Mouse (Mus musculus): ENCODE data around the gene Ubac2.
"Not testable (repeated sequence)": the region's sequence is repeated elsewhere in the genome, so short reads cannot be mapped to it uniquely, and the experiment has no call there.

Gene Ubac2

GRCm38 (mm10) chr14:121878176-121878858, at the start of gene Ubac2:
Gene Ubac2 (plus strand): TSS chr14:121878620.
- peak; percentile 99 for DNase-seq

DNA sequence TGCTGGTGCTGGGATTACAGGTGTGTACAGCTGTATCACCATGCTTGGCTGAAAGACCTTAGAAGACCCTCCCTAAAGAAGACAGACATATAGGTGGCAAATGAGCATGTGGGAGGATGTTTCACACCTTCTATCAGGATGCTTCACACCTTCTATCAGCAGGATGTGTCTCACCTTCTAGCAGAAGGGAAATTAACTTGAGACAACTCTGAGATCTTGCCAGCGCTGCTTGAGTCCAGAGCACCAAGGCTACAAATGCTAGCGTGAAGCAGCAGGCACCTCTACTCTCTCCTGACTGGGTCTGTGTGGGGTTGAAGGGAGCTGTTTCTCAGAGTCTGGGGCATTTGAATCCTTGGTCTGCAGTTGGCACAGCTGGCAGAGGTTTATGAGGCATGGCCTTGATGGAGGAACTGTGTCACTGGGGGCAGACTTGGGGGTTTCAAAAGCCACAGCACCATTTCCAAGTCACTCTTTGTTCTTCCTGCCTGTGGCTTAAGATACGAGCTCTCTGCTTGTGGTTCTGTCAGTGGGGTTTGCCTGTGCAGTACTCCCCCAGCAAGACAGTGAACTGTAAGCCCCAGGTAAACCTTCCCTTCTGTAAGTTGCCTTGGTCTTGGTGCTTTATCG, 48.5 kb upstream of the Ubac2 start:
- DNase-seq, result peak; percentile 49

DNA sequence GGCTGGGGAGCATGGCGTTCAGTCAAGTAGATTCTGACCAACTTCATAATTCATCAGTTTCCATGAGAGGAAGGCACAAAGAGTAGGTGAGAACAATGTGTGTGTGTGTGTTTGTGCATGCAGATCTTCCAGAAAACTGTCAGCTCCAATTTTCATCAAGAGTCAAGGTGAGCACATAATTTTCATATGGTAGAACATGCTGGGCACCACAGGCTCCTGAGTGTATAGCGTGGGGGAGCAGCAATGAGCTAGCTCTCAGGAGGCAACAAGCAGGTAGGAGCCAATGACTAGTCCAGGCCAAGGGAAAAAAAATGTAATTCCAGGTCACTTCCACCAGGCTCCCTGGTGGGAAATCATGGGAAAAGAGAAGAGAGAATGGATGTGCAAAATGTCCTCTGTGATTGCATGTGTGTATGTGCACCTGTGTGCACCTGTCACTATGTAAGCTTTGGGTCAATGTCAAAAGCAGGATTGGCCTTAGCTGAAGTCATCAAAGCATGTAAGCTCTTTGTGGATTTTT, 45.4 kb upstream of the Ubac2 start:
- DNase-seq, result no peak

DNA sequence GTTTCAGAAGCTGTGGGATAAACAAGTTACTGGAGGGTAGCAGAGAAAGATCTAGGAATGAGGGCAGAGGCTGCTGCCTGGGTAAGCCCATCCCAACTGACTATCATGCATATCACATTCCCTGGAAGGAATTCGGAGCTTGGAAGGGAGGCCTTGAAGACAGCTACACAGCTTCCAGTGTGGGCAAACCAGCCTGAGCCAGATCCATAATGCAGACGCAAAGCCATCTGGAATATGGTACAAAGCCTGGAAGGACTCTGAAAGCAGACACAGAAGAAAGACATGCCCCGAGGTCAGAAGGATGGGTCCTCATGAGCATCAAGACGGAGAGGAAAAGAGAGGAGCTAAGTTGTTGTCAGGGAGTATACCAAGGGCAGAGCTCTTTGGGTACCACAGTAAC, 40.3 kb upstream of the Ubac2 start:
- DNase-seq, result no peak

DNA sequence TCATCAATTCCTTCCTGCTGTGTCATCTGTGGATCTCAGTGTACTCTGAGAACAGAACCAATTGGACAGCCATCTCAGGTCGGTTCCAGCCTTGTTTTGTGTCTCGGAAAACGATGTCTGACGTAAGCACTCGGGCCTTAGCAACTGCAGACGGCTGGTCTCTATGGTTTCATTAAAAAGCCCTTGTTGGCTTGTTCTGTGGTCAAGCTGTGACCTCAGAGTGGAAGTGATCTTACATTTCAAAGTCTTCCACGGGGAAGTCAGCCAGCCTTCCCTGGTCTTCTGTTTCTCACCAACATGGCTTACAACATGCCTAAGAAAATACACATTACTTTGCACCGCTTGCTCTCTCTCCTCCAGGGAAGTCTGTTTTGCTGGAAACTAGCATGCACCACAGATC, 38.2 kb upstream of the Ubac2 start:
- no peak for DNase-seq

DNA sequence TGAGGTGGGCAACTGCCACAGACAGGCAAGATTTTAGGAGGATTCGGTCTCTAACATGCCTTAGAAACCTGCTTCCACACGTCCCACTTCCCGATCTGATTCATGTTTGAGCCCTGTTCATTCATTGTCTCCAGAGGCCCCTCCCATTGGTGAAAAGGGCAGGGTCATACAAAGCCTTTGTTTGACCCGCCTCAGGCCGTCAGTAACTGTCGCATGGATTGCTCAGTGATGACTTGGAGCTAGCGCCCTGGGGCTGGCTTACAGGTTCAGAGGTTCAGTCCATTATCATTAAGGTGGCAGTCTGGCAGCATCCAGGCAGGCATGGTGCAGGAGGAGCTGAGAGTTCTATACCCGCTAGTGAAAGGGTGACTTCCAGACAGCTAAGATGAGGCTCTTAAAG, 33.9 kb upstream of the Ubac2 start:
- no peak for DNase-seq

DNA sequence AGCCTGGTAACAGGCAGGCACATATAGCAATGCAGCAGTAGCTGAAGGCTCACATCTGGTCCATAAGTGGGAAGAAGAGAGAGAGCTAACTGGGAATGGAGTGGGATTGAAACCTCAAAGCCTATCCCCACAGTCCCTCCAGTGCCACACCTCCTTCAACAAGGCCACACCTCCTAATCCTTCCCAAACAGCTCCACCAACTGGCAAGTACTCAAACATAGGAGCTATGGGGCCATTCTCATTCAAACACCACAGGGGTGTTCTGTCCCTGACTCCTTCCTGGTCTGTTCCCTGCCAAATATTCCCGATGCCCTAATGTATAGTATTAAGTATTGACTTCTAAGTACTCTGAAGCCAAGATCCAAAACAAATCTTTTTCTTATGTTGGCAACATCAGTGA, 27.2 kb upstream of the Ubac2 start:
- no peak for DNase-seq

DNA sequence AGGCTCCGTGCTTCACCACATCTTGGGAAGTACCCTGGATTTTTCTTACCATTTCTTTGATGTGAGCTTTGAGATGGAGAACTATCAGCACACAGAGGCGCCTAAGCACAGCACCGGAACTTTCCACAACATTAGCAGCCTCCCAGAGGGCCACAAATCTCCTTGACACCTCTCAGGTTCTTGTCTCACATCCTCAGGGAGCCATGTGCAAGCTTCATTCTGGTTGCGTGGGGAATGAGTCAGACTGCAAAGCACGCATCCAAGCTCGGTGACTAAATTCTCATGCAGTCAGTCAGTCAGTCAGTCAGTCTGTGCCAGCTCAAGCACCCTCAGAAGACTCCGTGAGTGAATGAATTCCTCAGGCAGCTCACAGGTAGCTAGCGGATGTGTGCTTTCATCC, 25.9 kb upstream of the Ubac2 start:
- no peak for DNase-seq

- peak; percentile 88 for DNase-seq
Observed at GRCm38 (mm10) chr14:121865162-121865561, 13.3 kb upstream of the Ubac2 start.

DNA sequence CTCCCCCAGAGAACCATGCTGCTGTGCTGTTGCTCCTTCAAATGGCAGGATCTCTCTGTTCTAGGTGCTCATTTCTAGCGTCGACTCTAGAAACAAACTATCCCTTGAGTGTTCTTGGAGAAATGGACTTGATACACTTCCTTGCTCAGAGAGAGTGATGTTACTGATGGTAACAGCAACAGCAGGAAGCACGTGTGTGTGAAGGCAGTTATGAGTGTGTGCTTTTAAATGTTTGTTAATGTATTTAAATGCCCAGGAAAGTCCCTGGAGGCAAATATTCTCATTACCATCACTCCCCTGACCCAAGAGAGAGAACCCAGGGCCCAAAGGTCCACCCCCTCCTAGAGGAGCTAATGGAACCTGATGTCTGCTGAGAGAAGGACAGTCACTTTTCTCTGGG, 11.8 kb upstream of the Ubac2 start:
- DNase-seq, result no peak

GRCm38 (mm10) chr14:121869111-121869510, 9.3 kb upstream of the Ubac2 start:
- no peak for DNase-seq

DNA sequence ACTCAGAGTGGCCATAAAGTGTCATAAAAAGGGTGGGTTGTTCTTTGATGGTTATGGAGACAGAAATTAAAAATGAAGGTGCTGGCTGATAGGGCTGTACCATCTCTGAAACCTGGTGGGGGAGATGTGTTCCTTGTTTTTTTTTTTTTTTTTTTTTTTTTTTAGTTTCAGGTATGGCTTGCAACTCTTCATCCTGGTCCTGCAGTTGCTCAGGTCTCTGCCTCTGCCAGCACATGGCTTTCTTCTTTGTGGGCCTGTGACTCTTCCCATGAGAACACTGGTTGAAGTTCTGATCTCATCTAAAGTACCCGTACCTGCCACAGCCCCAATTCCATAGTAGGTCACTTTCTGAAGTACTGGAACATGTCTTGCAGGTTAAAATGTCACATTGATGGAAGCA, 5.7 kb upstream of the Ubac2 start:
- DNase-seq, result no peak

DNA sequence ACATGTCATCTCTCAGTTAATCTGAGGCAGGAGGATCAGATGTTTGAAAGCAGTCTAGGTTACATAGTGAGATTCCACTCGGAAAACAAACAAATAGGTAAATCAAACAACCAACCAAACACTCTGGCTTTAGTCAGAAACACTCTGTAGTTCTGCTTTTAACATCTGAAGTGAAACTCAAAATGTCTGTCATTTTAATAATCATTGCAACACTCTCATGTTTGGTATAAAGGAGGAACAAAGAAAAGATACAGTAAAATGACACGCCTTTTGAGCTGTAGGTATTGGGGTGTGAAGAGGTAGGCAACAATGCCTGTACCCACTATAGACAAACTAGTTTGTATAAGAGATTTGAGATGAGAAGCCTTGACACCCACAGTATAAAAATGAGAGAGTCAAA, 5.2 kb upstream of the Ubac2 start:
- no peak for DNase-seq

DNA sequence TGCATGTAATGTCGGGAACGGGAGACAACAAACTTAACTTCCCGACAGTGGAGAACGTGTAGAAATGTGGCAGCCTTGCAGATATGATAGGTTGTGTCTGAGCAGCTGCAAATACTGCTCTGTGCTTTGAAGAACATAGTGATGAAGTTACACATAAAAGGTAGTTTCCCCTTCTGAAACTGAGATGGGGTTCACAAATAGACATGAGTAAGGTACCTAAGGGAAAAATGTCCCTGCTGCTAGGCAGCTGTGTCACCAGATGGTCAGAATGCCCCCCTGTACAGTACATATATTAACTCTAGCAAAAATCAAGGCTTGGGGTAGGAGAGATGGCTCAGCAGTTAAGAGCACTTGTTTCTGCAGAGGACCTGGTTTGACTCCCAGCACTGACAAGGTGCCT, 4.8 kb upstream of the Ubac2 start:
- no peak for DNase-seq

GRCm38 (mm10) chr14:121876190-121876589, 2.2 kb upstream of the Ubac2 start:
- not testable (repeated sequence) for DNase-seq

DNA sequence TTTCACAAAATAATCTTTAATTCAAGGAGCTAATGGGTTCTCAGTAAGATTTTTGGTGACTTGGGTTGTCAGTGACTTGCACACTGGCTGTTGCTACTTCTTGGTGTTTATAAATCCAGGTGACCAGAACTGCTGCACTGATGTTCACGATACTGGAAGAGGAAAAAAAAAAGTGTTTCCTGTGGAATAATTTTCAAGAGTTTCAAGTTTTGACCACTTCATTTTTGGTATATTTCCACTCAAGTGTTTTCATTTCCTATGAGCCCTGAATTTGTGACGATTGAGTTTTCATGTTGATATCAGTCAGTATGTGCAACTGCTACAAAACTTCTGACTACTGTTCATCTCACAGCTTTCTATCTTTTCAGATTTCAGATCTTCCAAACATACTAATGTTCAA, 1.6 kb upstream of the Ubac2 start:
- no peak for DNase-seq

DNA sequence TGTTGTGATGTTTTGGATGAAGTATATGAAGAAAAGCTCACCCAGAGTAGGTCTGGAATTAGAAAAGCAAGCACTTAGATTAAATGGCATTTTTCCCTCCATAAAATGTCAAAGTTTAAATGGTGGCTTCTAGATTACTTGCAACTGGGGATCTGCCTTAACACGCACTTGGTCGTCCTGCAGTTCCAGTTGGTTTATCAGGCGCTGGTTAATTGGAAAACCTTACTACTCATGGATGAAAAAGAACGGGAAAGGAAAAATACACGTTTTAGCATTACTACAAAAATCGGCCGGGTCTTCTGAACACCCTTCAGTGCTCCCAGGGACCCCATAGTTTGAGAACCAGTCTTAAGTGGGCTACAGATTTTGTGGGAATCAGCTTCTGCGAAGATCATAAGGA, 780 bp upstream of the Ubac2 start:
- no peak for DNase-seq

DNA sequence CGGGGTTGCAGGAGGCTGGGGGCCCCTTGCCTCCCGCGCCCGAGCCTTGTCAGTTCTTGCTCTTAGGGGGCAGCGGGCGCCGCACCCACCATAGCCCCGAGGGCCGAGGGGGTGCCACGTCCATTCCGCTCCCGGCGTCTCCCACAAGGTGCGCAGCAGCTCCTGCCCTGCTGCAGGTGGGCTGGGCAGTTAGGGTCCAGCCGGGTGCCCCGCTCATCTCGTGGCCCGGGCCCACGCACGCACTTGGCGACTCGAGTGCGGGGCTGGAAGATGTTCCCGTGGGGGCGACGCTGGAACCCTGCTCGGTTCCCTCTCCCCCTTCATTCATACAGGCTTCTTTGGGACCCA, 413 bp downstream of the Ubac2 start:
- no peak for DNase-seq

DNA sequence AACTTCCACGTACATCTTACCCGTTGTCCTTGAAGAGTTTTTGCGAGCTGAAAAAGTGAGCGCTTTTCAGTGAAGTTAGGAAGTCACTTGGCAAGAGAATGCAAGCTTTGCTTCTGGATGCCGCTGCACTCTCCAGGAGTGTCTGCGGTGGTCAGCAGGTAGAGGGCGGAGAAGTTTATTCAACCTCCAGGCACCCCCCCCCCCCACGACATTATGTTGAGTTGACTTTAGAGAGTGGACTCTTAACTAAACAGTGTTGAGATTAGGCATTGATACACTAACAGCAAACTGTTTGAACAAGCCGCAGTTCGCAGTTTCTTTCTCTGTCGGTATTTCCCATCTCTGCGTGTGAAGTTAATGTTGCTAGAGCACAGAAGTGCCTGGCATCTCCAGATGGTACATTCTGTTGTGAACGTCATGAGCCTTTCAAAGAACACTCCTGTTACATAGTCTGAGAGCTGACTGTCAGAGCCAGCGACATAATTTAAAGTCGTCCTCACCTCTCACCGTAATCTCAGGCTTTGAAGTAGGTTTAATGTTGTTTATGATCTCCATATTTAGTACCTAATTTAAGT, 933 bp downstream of the Ubac2 start:
- DNase-seq, result peak; percentile 58

GRCm38 (mm10) chr14:121881211-121881610, 2.8 kb downstream of the Ubac2 start:
- DNase-seq, result peak; percentile 70

DNA sequence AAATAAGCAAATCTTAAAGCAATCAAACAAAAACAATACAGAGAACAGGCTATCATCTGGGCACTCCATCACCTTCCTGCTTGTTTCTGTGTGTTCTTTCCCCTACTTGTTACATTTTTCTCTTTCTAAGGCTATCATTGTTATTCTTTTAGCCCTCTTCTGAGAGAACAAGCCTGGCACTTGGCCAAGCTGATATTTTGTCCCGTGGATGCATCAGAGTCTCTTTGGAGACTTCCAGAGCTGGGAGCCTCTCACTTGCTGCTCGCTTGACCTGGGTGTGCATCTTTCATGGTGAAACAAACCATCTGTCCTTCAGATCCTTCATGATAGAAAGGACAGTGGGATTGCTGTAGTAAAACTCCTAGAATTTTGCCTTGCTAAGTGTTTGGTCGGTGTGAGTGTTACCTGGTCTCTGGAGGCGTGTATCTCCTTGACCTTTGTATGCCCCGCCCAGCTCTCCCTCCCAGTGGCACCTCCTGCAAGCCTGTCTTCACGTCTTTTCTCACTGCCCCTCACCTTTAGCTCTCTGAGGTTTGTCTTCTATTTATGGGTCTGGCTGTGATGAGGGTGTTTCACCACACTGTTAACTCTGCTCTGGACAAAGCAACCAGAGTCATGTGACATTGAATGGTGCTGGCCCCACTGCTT, 5.9 kb downstream of the Ubac2 start:
- DNase-seq, result no peak

GRCm38 (mm10) chr14:121893747-121894146, 15.3 kb downstream of the Ubac2 start:
- DNase-seq, result no peak

GRCm38 (mm10) chr14:121894511-121895135, 16.2 kb downstream of the Ubac2 start:
- DNase-seq, result no peak

DNA sequence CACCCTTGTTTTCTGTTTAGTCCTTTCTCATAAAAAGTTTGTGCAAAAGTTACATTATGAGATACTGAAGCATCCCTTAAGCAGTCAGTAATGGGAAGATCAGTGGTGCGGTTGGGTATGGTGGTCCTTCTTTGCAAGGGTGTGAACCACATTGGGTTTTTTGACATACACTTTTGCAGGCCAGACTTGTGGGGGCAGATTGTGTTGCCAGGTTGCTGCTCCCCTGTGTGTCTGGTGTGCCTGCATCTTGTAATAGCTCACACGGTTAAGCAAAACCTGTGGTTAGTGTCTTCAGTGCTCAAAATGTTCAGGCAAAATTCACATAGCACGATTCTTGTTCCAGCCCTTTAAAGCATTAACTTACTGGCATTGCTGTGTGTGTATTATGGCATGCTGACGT, 16.9 kb downstream of the Ubac2 start:
- DNase-seq, result no peak

Measured in thymus, postnatal 14 days (tissue).